Mouse (Mus musculus): ENCODE measurements around the gene Gm42421. TPM values are rescaled to one million over a fixed set of nuclear protein-coding genes. Genes with fewer than 3 reads are reported as not detected.

Gene Gm42421
- polyA plus RNA-seq, 1 experiment from 2014 or later: 0.33 TPM

- Histone ChIP-seq H3K9me3 (replicated peaks) (no peaks in the 10 kb centered on the region), H3K4me2 (peak within 1 kb of the TSS; percentile 91), H3K4me3 (replicated peaks) (peak within 1 kb of the TSS; percentile 87), H3K27me3 (no peaks in the 10 kb centered on the region), H3K4me1 (replicated peaks) (peaks cover 34% of the 10 kb centered on the region), H3K9ac (peak within 1 kb of the TSS; percentile 76), H3K27ac (replicated peaks) (peak within 1 kb of the TSS; percentile 98), H3K36me3 (replicated peaks) (peaks cover 38% of the 10 kb centered on the region)
- under 1% methylated on average over 70 of the region's 70 CpGs for WGBS (ENCODE audit: insufficient replicate concordance)
- peak; percentile 94 for ATAC-seq (ENCODE audit: insufficient read depth)
Observed at GRCm38 (mm10) chr5:143909417-143910400, 18.3 kb upstream of the Gm42421 start, which contains the start of the genes Aimp2 and Pms2. TSS of gene Aimp2 (minus strand) at chr5:143909847. TSS of gene Pms2 (plus strand) at chr5:143909964.

DNA sequence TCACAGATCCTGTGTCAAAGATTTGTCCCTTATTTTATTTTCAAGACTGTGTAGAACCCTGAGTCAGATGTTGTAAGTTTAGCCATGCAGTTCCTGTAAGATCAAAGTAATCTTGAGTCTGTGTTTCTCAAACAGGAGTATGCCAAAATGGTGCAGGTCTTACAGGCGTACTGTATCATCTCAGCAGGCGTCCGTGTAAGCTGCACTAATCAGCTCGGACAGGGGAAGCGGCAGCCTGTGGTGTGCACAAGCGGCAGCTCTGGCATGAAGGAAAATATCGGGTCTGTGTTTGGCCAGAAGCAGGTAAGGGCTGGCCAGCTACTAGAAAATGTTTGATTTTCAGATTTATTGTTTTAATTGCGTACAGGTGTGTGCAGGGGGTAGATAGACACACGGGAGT, 11.8 kb upstream of the Gm42421 start:
- Histone ChIP-seq H3K4me1 (replicated peaks) (peaks cover 5% of the 10 kb centered on the region), H3K9me3 (replicated peaks) (no peaks in the 10 kb centered on the region), H3K4me2 (no peak overlapping the region), H3K27ac (replicated peaks) (no peak overlapping the region), H3K36me3 (replicated peaks) (peaks cover 71% of the 10 kb centered on the region), H3K9ac (no peak overlapping the region), H3K4me3 (replicated peaks) (no peak overlapping the region), H3K27me3 (no peaks in the 10 kb centered on the region)
- no peak for ATAC-seq (ENCODE audit: insufficient read depth)
- 87% methylated on average over 9 of the region's 9 CpGs for WGBS (ENCODE audit: insufficient replicate concordance)

- H3K4me2 ChIP-seq: no peak overlapping the region
- WGBS (ENCODE audit: insufficient replicate concordance): 56% methylated on average over 5 of the region's 5 CpGs
- H3K4me3 ChIP-seq (replicated peaks): no peak overlapping the region
- H3K27me3 ChIP-seq: no peaks in the 10 kb centered on the region
- peaks cover 77% of the 10 kb centered on the region for H3K36me3 ChIP-seq (replicated peaks)
- H3K9ac ChIP-seq: no peak overlapping the region
- no peaks in the 10 kb centered on the region for H3K4me1 ChIP-seq (replicated peaks)
- H3K27ac ChIP-seq (replicated peaks): no peak overlapping the region
- H3K9me3 ChIP-seq (replicated peaks): no peaks in the 10 kb centered on the region
- ATAC-seq (ENCODE audit: insufficient read depth): no peak
Observed at GRCm38 (mm10) chr5:143917418-143917817, 10.6 kb upstream of the Gm42421 start.

GRCm38 (mm10) chr5:143918120-143918519, 9.9 kb upstream of the Gm42421 start:
- H3K36me3 ChIP-seq (replicated peaks): peaks cover 82% of the 10 kb centered on the region
- no peak for ATAC-seq (ENCODE audit: insufficient read depth)
- WGBS (ENCODE audit: insufficient replicate concordance): 84% methylated on average over 3 of the region's 3 CpGs

DNA sequence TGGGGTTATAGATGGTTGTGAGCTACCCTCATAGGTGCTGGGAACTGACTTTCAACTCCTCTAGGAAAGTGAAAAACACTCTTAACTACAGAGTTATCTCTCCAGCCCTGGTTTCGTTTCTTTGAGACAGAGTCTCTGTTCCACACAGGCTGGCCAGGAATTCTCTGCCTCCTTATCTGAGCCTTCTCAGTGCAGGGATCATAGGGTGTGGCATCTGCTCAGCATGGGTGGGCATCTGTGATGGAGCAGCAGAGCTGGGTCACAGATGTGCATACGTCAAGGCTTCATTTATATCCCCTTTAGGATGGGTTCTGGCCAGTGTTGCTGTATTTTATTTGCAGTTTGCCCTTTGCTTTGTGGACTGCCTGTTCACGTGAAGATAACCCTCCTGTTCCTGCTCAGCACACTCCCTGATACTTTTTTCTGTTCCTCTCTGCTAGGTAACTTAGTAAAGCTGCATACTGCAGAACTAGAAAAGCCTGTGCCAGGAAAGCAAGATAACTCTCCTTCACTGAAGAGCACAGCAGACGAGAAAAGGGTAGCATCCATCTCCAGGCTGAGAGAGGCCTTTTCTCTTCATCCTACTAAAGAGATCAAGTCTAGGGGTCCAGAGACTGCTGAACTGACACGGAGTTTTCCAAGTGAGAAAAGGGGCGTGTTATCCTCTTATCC, 3.1 kb upstream of the Gm42421 start:
- Histone ChIP-seq H3K9me3 (replicated peaks) (no peaks in the 10 kb centered on the region), H3K4me3 (replicated peaks) (peak overlapping the region; percentile 11; the same call in 1 of the 2 replicates), H3K36me3 (replicated peaks) (peaks cover 89% of the 10 kb centered on the region), H3K4me1 (replicated peaks) (peaks cover 26% of the 10 kb centered on the region), H3K4me2 (peak overlapping the region; percentile 57), H3K27me3 (no peaks in the 10 kb centered on the region), H3K27ac (replicated peaks) (peak overlapping the region; percentile 86), H3K9ac (peak overlapping the region; percentile 12; the same call in 1 of the 2 replicates)
- ATAC-seq (ENCODE audit: insufficient read depth): peak; percentile 100
- 41% methylated on average over 6 of the region's 6 CpGs for WGBS (ENCODE audit: insufficient replicate concordance)

More at GRCm38 (mm10) chr5:143918120-143918519, 9.9 kb upstream of the Gm42421 start:
- no peaks in the 10 kb centered on the region for H3K9me3 ChIP-seq (replicated peaks)
- no peak overlapping the region for H3K27ac ChIP-seq (replicated peaks)
- no peaks in the 10 kb centered on the region for H3K27me3 ChIP-seq
- no peaks in the 10 kb centered on the region for H3K4me1 ChIP-seq (replicated peaks)
- H3K9ac ChIP-seq: no peak overlapping the region
- no peak overlapping the region for H3K4me3 ChIP-seq (replicated peaks)
- no peak overlapping the region for H3K4me2 ChIP-seq

- no peak overlapping the region for H3K9ac ChIP-seq
- H3K4me1 ChIP-seq (replicated peaks): peaks cover 16% of the 10 kb centered on the region
- H3K9me3 ChIP-seq (replicated peaks): no peaks in the 10 kb centered on the region
- ATAC-seq (ENCODE audit: insufficient read depth): no peak
- no peaks in the 10 kb centered on the region for H3K27me3 ChIP-seq
- no peak overlapping the region for H3K4me2 ChIP-seq
- H3K36me3 ChIP-seq (replicated peaks): peaks cover 80% of the 10 kb centered on the region
- no peak overlapping the region for H3K4me3 ChIP-seq (replicated peaks)
- no peak overlapping the region for H3K27ac ChIP-seq (replicated peaks)
- WGBS (ENCODE audit: insufficient replicate concordance): 85% methylated on average over 4 of the region's 4 CpGs
Observed at GRCm38 (mm10) chr5:143929291-143929690, 1.3 kb downstream of the Gm42421 start.

DNA sequence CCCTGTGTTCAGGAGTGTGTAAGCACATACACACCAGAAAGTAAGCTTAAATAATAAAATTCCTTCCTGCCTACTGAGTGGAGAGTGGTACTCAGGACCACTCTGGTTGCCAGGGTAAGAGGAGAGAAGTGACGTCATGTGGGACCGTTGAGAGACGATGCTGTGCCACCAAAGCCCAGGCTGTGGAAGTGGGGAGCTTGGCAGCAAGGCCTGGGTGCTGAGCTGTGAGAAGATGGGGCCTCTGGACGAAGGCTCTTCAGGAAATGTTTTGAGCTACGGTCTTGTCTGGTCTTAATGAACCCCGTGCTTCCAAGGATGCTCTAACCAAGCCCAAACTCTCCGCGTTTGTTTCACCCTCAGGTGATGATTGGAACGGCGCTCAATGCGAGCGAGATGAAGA, 2.7 kb downstream of the Gm42421 start:
- no peak overlapping the region for H3K9ac ChIP-seq
- no peak overlapping the region for H3K4me3 ChIP-seq (replicated peaks)
- no peak overlapping the region for H3K4me2 ChIP-seq
- 88% methylated on average over 12 of the region's 12 CpGs for WGBS (ENCODE audit: insufficient replicate concordance)
- peaks cover 3% of the 10 kb centered on the region for H3K4me1 ChIP-seq (replicated peaks)
- no peaks in the 10 kb centered on the region for H3K27me3 ChIP-seq
- peaks cover 68% of the 10 kb centered on the region for H3K36me3 ChIP-seq (replicated peaks)
- H3K27ac ChIP-seq (replicated peaks): no peak overlapping the region
- no peak for ATAC-seq (ENCODE audit: insufficient read depth)
- H3K9me3 ChIP-seq (replicated peaks): no peaks in the 10 kb centered on the region

DNA sequence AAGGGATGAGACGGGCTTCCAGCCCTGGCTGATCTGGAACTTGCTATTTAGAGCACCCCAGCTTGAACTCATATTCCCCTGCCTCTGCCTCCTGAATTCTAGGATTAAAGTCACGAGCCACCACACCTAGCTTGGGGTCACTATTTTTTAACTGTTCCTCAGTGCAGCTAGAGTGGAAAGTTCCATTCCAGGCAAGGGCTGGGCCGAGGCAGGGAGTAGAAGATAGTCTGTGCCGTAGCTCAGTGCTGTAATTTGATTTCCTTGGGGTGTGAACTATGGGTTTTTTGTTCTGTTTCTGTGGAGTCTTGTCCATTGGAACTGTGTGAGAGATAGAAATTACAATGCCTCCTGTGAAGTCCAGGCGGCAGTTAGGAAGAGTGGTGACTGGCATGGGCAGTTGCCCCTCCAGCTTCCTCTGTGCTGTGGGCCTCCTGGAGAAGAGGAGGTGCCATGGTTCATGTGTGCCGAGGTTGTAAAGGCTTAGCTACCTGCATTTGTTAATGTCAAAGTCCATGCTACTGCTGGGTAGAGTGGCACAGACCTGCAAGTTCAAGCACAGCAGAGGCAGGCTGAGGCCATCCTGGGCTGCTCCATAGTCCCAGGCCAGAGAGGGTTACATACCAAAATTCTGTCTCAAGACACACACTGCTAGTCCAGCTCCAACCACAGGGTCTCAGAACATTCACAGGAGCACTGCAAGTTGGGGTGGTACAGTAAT, 4.0 kb downstream of the Gm42421 start:
- Histone ChIP-seq H3K27me3 (no peaks in the 10 kb centered on the region; the same call in 1 of the 2 replicates), H3K9me3 (replicated peaks) (no peaks in the 10 kb centered on the region), H3K4me1 (replicated peaks) (peaks cover 2% of the 10 kb centered on the region; the same call in 1 of the 2 replicates), H3K4me3 (replicated peaks) (no peak overlapping the region), H3K4me2 (no peak overlapping the region), H3K36me3 (replicated peaks) (peaks cover 55% of the 10 kb centered on the region), H3K9ac (no peak overlapping the region), H3K27ac (replicated peaks) (no peak overlapping the region)
- ATAC-seq (ENCODE audit: insufficient read depth): no peak
- 76% methylated on average over 6 of the region's 6 CpGs for WGBS (ENCODE audit: insufficient replicate concordance)

DNA sequence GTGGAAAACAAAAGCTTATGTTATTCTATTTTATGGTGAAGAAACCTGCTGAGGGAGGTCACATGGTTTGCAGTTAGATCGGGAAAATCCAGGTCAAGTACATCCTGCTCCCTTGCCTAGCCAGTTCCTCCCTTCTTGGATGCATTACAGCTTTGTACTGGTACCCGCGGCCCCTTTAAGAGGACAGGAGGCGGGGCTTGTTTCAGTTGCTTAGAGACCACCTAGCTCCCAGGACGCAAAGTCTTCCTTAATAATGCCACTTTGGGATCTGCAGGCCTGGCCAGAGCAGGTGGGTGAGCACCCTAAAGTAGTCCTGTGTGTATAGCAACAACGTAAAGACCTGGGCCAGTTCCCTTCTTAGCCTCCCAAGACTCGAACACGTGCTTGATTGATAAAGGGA, 4.9 kb downstream of the Gm42421 start, which contains the start of gene Rsph10b:
TSS of gene Rsph10b (plus strand) at position 205 of the 400 bp plus-strand sequence.
- Histone ChIP-seq H3K4me2 (no peak within 1 kb of the TSS), H3K36me3 (replicated peaks) (peaks cover 48% of the 10 kb centered on the region), H3K9ac (no peak within 1 kb of the TSS), H3K4me1 (replicated peaks) (peaks cover 7% of the 10 kb centered on the region; the same call in 1 of the 2 replicates), H3K27me3 (no peaks in the 10 kb centered on the region; the same call in 1 of the 2 replicates), H3K9me3 (replicated peaks) (no peaks in the 10 kb centered on the region), H3K27ac (replicated peaks) (no peak within 1 kb of the TSS), H3K4me3 (replicated peaks) (no peak within 1 kb of the TSS)
- WGBS (ENCODE audit: insufficient replicate concordance): 45% methylated on average over 8 of the region's 8 CpGs
- no peak for ATAC-seq (ENCODE audit: insufficient read depth)

DNA sequence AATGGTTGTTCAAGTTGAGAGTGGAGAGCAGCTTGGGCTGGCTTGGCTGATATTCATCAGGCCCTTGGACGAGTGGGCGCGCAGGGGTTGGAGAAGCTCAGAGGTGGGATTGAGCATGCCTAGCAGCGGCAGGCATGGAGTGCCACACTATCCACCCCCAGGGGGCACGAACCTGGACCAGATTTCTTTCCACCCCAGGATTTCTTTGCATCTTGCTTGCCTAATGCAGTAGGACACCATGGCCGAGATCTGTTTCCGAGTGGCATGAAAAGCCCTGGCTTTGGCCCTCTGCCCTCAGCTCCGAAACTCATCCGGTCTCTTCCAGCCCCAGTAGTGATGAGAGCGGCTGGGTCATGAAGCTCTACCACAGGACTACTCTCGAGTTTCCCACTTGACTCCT, 5.4 kb downstream of the Gm42421 start:
- no peak for ATAC-seq (ENCODE audit: insufficient read depth)
- Histone ChIP-seq H3K9ac (no peak overlapping the region), H3K4me3 (replicated peaks) (no peak overlapping the region), H3K4me1 (replicated peaks) (peaks cover 7% of the 10 kb centered on the region; the same call in 1 of the 2 replicates), H3K9me3 (replicated peaks) (no peaks in the 10 kb centered on the region), H3K4me2 (no peak overlapping the region), H3K36me3 (replicated peaks) (peaks cover 42% of the 10 kb centered on the region), H3K27me3 (no peaks in the 10 kb centered on the region; the same call in 1 of the 2 replicates), H3K27ac (replicated peaks) (no peak overlapping the region)
- 82% methylated on average over 11 of the region's 11 CpGs for WGBS (ENCODE audit: insufficient replicate concordance)
